Mouse (Mus musculus): ENCODE measurements around the gene Gm1527. TPM values are rescaled to one million over a fixed set of nuclear protein-coding genes. Genes with fewer than 3 reads are reported as not detected.

Gm1527 gene
- not detected in 2 replicates for polyA plus RNA-seq (2012; rRNA removed)

DNA sequence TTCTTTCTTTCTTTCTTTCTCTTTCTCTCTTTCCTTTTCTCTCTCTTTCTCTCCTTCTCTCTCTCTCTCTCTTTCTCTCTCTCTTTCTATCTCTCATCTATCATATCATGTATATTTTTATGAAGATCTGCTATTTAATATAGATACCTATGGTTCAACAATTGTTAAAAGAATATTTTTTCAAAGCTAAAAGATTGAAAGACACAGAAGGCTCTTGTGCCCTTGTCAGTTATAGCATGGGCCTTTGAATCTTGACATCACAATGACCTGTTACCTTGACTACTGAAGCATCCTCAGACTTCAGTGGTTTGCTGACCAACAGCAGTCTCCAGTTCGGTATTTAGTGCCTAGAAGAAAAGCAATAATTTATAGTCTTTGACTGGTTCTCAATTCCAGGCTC, at the start of gene Gm1527:
Gene Gm1527 (plus strand): TSS at position 301 of the 400 bp plus-strand sequence.

Other genes starting within 250 kb of the Gm1527 start
- gene Slc2a2, start 194.7 kb upstream of the Gm1527 start, polyA plus RNA-seq (2012; rRNA removed) = 0.33 and 0.40 TPM in 2 replicates
- gene Eif5a2, start 111.3 kb upstream of the Gm1527 start, polyA plus RNA-seq (2012; rRNA removed) = 0.60 and 0.71 TPM in 2 replicates
- gene Rpl22l1, start 87.2 kb upstream of the Gm1527 start, polyA plus RNA-seq (2012; rRNA removed) = 1.6 and 2.0 TPM in 2 replicates
- 0.11 and 1.3 TPM in 2 replicates for gene Egfem1, start 189.4 kb downstream of the Gm1527 start, polyA plus RNA-seq (2012; rRNA removed)

Data from ovary, adult 2 months (tissue).